Mouse (Mus musculus): ENCODE results near the gene Anapc5.

Anapc5 gene

GRCm38 (mm10) chr5:122820777-122821523 lies at the start of gene Anapc5:
TSS of gene Anapc5 (minus strand) at chr5:122821339.
- DNase-seq (ENCODE audit: low spot score in 2 of 2), result peak; percentile 96 to 97

GRCm38 (mm10) chr5:122863053-122863452 lies 41.9 kb upstream of the Anapc5 start:
- no peak for DNase-seq (ENCODE audit: low spot score in 2 of 2)

DNA sequence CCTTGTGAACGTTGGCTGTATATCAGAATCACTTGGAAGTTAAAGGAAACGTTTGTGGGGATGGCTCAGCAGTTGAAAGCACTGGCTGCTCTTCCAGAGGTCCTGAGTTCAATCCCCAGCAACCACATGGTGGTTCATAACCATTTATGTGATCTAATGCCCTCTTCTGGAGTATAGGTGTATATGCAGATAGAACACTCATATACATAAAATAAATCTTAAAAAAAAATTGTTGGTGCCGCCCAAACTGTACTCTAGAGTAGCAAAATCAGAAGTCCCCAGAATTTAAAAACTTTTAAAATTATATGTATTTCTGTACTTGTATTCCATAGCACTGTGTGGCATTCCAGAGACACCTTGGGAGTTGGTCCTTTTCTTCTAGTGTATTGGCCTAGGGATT lies 34.7 kb upstream of the Anapc5 start:
- DNase-seq (ENCODE audit: low spot score in 2 of 2), result no peak

GRCm38 (mm10) chr5:122852611-122853010 lies 31.5 kb upstream of the Anapc5 start:
- DNase-seq (ENCODE audit: low spot score in 2 of 2), result no peak

- DNase-seq (ENCODE audit: low spot score in 2 of 2), result peak; percentile 57 to 69
Measured at GRCm38 (mm10) chr5:122850319-122851002, 29.3 kb upstream of the Anapc5 start.

- peak; percentile 99 for DNase-seq (ENCODE audit: low spot score in 2 of 2)
Measured at GRCm38 (mm10) chr5:122849521-122850318, 28.6 kb upstream of the Anapc5 start, which contains the start of gene Rnf34. TSS of gene Rnf34 (plus strand) at chr5:122850048.

- DNase-seq (ENCODE audit: low spot score in 2 of 2), result no peak
Measured at GRCm38 (mm10) chr5:122843799-122844198, 22.7 kb upstream of the Anapc5 start.

DNA sequence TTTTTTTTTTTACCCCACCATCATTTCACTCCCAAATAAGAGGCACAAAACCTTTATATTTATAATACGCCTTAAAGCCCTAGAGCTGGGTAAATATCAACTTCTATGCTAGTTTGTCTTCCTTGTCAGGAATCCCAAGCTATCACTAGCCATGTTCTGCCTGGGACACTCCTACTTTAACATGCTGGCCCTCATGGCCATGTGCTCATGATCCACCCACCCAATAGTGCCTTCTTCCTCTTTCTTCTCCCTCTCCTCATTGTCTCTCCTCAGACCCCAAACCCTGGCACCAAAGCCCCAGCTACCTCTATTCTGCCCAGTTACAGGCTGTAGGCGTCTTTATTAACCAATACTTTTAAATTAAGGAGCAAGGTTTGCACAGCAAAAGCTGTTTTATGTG lies 20.0 kb upstream of the Anapc5 start:
- no peak for DNase-seq (ENCODE audit: low spot score in 2 of 2)

DNA sequence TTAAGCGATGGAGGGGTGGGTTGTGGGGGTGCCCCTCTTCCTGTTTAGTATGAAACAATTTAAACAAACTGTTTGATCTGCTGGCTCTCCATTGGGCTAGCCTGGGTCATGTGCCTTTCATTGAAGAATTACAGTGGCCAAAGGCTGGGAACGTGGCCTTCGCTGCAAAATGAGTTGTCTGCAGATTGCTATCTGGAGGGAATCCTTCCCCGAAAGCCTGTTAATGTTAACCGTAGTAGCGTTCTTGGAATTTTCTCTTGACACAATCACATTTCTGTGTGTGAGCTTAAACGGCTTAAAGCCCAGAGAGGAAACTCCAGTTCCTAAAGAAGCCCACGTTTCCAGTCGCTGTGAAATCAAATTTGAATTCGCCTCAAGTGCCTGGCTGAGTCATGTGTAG lies 11.9 kb upstream of the Anapc5 start:
- DNase-seq (ENCODE audit: low spot score in 2 of 2), result no peak

GRCm38 (mm10) chr5:122832536-122832935 lies 11.4 kb upstream of the Anapc5 start:
- DNase-seq (ENCODE audit: low spot score in 2 of 2), result no peak

GRCm38 (mm10) chr5:122825099-122825498 lies 4.0 kb upstream of the Anapc5 start:
- DNase-seq (ENCODE audit: low spot score in 2 of 2), result no peak

GRCm38 (mm10) chr5:122824450-122824849 lies 3.3 kb upstream of the Anapc5 start:
- DNase-seq (ENCODE audit: low spot score in 2 of 2), result no peak

GRCm38 (mm10) chr5:122823976-122824375 lies 2.8 kb upstream of the Anapc5 start:
- DNase-seq (ENCODE audit: low spot score in 2 of 2), result no peak

DNA sequence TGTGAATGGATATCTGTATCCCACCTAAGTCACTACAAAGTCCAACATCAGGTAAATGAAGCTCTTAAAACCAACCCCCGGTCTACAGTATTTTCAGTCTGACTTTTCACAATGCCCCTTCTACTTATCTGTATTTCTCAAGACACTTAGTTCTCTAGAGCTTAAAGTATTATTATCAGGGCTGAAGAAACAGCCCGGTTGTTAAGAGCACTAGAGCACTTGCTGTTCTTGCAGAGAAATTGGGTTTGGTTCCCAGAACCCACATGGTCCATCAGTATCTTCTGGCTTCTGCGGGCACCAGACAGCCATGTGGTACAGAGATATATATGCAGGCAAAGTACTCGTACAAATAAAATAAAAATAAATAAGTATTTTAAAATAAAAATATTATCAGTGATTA lies 1.3 kb upstream of the Anapc5 start:
- no peak for DNase-seq (ENCODE audit: low spot score in 2 of 2)

DNA sequence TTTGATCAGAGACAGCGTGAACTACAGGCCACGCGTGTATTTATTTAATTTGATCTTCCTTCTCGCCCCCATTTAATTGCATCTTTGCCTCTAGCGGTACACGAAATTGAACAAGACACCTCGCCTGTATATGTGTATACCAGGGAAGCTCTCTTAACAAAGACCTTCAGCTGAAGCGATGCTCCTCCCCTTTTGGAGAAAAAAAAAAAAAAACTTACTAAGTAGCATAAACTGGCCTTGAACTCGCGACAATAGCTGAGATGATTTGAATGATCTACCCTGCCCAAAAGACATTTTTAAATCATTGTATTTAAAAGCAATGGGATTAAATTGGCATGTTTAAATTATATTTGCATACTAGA lies 366 bp upstream of the Anapc5 start:
- DNase-seq (ENCODE audit: low spot score in 2 of 2), result no peak

DNA sequence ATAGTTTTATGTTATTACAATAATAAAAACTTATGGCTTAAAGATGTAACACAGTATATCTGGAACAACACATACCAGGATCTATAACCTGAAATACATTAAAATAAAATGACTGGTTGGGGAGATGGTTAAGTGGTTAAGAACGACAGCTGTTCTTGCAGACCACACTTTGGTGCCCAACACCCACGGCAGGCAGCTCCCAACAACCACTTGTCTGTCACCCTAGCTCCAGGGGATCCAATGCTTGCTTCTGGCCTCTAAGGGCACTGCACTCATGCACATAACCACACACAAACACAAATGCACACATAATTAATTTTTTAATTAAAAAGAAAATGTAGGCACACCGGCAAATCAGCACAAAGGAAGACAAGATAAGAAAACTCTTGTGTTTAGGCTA lies 8.4 kb downstream of the Anapc5 start:
- no peak for DNase-seq (ENCODE audit: low spot score in 2 of 2)

GRCm38 (mm10) chr5:122811364-122812079 lies 9.6 kb downstream of the Anapc5 start:
- DNase-seq (ENCODE audit: low spot score in 2 of 2), result peak; percentile 53 to 75

GRCm38 (mm10) chr5:122805503-122805902 lies 15.6 kb downstream of the Anapc5 start:
- no peak for DNase-seq (ENCODE audit: low spot score in 2 of 2)

- no peak for DNase-seq (ENCODE audit: low spot score in 2 of 2)
Measured at GRCm38 (mm10) chr5:122802706-122803105, 18.4 kb downstream of the Anapc5 start.

GRCm38 (mm10) chr5:122801684-122802083 lies 19.5 kb downstream of the Anapc5 start:
- no peak for DNase-seq (ENCODE audit: low spot score in 2 of 2)

DNA sequence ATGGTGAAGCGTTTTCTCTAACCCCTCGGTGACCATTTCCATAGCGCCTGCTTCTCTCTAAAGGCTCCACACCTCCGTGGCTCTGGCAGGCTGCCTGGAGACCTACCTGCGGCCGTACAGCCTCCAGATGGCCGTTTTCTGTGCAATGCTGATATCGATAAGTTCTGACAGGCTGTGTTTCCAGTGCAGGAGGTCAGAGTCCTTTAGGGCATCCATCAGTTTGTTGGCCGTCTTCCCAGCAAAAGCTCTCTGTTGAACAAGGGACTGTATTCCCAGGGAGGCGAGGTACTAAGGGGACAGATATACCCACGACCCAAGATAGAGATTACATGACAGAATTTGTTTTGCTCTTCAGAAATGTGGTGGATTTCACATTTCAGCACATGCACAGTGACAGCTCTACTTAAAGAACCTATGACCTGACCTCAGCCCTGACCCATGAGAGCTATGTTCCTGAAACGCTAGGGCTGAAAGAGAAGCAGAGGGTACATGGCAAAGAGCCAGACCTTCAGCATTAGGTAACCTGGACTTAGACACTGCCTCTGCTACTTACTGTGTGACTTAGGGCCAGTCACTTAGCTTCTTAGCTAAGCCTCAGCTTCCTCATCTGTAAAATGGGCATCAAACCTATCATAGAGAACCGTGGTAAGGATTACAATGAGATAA lies 20.7 kb downstream of the Anapc5 start:
- DNase-seq (ENCODE audit: low spot score in 2 of 2), result peak in 1 of 2 experiments; percentile 45
